Mouse (Mus musculus): ENCODE data around the gene Ttc41.
"Not testable (repeated sequence)": the region's sequence is repeated elsewhere in the genome, so short reads cannot be mapped to it uniquely, and the experiment has no call there.

Gene Ttc41

DNA sequence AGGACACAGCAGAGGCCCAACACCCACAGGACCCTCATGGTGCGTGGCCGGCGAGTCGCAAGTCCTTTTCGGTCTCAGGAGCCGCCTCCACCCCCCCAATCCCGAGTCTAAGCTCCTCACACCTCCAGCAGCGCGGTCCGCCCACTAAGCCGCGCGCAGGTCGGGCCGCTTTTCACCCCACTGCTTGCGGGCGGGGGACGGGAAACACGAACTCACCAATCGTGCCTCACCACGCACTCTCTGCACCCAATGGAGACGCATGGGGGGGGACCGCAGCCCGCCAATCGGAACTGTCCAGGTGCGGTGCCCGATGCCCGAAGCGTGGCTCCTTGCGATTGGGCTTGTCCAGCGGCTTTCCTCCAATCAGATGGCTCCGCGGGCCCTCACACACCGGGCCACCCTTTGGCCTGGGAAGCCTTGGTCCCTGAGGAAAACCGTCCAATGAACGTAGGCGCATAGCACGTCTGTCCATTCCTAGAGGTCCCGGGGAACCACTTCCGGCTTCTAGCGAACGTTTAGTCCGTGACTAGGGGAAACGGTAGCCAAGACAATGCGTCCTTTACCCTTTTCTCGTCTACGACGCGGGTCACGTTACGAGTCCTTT, at the start of gene Ttc41, which contains the start of gene Hsp90b1:
Ttc41 (plus strand) TSS at position 494 of the 604 bp plus-strand sequence.
Hsp90b1 (minus strand) TSS at position 192 of the 604 bp plus-strand sequence.
- DNase-seq (ENCODE audit: low spot score) = peak; percentile 93

DNA sequence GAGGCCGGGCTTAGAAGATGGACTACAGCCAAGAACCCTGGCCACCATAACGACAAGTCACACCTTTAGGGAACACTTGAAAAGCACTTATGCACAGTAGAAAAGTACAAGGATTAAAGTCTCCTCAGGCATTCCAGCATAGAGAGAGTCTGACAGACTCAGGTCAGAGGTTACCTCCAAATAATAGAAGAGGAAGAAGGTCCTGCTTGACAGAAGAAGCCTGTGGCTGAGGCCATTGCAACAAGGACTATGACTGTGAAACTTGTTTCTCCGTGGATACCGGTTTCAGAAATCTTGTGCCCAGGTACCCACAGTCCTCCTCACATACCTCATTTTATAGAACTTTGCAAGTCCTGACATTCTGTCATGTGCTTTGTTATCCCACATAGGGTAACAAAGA, 35.1 kb upstream of the Ttc41 start:
- not testable (repeated sequence) for DNase-seq (ENCODE audit: low spot score)

DNA sequence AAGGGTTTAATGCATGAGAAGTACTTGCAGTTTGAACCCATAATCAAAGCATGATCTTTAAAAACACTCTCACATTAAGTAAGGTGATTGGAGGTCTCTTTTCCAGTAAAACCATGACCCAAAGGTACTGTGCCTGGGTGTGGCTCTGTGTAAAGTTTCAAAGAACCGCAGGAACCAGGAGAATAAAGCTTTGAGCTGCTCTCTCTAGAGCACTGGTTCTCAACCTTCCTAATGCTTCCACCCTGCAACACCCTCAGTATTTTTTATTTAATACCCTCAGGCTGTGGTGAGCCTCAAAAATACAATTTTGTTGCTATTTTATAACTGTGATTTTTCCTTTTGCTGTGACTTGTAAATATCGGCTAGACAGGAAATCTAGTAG, 20.8 kb upstream of the Ttc41 start:
- DNase-seq (ENCODE audit: low spot score) = not testable (repeated sequence)

DNA sequence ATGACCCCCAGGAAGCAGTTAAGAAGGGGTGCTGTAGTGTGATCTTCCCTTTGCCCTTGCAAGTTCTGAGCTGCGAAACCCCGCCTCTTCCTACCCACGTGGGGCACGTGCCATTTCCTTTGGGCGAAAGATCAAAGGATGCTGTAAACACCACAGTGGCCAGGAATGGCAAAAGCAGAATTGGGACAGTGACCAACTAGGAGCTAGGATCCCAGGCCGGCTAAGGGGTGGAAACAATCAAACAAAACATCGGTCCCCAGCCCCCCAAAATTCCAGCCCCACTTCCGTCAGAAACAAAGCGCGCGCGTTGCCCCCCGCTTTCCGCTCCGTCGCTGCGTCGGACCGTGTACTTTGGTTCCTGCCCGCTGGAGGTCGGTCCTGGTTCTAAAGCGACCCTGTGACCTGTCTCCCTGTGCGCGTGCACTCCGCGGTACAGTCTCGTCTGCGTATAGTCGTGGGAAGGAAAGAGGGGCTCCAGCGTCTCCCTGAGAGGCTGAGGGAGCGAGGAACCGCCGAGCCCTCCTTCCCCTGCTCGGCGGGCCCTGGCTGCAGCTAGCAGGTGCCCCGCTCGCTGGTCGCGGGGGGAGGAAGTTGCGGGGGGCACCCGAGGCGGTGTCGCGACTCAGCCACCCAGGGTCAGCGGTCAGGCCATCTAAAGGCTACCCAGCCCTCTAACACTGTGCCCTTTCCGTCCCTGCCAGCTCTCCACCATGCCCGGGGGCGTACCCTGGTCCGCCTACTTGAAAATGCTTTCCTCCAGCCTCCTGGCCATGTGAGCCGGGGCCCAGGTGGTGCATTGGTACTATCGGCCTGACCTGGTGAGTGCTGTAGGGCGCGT, 20.2 kb upstream of the Ttc41 start:
- DNase-seq (ENCODE audit: low spot score) = peak; percentile 63

DNA sequence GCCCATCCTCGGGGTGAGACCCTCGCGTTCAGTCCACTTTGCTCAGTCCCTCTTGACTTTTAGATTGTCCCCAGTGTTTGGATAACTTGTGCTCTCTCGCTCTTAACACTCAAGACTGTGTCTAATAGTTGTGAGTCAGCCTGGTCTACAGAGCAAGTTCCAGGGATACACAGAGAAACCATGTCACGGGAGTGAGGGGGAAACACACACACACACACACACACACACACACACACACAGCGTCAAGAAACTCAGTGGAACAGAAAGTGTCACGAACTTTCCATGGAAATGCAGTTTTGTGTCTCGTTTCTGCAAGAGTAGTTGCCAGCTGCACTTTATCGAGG, 19.6 kb upstream of the Ttc41 start:
- not testable (repeated sequence) for DNase-seq (ENCODE audit: low spot score)

DNA sequence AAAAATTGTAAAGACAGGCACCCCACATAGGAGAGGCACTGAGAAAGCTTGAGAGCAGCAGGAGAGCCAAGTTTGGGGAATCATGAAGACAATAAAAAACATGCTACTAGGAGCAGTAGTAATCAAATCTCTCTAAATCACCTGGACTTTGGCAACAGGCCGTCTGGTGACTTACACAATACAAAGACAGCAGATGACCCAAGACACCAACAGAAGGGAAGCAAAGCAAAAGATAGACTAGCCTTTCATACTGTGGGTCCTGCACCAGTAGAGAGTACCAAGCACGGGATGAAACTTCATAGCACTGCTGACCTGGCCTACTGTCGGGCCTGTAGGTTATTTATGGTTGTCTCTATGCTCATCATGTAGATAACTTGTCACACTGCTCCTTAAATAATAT, 5.4 kb upstream of the Ttc41 start:
- DNase-seq (ENCODE audit: low spot score) = no peak

DNA sequence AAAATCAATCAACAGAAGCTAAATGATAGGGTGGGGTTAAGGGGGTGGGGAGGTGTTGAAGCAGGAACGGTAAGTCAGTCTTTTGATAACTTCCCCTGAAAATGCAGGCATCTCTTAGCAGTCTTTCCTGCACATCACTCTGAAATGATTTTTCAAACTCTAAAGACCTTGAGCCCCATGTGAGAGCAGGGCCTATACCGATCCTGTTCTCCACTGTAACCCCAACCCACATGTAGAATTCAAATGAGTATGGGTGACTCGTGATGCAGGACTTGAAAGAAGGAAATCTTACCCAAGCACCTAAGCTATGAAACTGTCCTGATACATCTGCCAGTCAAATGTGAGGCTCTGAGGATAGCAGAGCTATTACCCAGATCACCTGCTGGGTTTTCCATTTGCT, 4.6 kb upstream of the Ttc41 start:
- no peak for DNase-seq (ENCODE audit: low spot score)

DNA sequence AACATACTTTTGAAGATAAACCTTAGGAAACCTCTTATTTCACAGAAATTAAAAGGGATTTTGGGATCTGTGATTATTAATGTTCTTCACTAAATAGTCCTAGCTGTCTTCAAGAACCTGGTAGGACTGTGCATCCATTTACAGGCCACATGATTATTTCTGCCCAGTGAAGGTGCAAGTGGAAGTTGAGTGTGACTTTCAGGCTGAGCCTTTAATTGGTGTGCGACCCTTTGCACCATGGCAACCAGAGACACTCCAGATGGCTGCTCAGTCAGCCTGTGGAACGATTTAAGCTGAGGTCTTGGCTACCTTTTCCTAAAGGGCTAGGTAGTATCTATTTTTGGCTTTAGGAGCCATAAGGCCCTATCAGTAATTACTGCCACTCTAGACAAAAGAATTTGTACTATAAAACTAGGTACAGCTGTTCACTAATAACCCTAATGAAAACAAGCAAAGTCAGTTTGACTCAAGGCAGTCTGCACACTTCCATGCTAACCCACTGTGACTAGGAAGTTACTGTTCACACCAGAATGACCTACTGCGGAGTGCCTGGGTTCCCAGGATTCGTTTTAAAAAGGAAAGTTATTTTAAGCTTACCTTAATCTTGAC, 3.2 kb upstream of the Ttc41 start:
- DNase-seq (ENCODE audit: low spot score) = no peak

DNA sequence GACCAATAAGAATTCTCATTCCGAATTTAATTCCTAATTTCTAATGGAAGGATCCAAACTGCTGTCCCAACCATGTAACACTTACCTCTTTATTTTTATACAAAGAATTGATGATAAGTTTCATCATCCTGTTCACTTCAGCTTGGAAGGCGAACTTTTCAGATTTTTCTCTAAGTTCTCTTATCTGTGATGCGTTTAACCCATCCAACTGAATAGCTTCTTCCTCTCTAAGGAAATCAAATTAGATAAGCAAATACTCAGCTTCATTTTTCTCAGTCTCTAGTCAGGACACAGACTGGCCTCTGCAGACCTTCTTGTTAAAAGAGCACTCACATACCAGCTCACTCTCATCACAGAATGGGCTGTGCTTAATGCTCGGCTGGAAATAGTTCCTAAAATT, 2.2 kb upstream of the Ttc41 start:
- DNase-seq (ENCODE audit: low spot score) = no peak

DNA sequence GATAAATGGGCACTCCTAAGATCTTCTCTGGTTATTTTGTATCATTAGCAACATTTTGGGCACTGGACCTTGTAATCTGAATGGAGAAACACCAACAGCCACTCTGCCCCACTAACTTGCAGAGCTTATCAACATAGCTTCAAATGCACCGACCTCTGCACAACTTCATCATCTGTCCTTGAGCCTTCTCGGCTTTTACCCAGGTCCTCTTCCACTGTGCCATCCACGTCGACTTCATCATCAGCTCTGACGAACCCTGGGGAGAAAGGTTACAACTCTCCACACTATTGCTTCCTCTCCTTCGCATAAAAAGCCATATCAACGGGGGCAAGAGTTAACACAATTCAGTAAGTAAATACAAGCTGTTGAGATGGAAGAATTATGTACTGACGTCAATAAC, 1.5 kb upstream of the Ttc41 start:
- DNase-seq (ENCODE audit: low spot score) = no peak

DNA sequence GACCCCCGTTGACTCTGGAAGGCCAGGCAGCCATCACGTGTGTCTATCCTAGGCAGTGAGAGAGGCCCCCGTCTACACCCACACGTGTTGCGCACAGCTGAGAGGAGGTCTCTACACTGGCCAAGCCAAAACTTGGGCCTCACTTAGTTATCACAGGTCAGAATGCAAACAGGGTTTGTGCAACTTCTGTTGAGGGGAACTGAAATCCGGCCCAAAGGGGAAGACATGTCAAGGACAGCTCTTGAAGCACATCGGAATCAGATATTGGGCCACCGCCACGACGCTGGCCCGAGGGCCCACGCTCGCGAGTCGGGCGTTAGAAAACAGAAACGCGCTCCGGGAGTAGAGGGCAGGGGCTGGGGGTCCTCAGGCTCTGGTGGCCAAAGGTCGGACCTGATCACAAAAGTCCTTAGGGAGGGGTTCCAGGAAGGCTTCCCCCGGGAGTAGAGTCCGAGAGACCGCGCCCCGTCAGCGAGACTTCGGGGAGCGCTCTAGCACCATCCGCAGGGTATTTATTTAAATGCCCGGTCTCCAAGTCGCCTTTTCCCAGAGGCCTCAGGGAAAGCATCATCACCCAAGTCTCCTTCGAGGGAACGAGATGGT, 921 bp upstream of the Ttc41 start:
- DNase-seq (ENCODE audit: low spot score) = peak; percentile 6

DNA sequence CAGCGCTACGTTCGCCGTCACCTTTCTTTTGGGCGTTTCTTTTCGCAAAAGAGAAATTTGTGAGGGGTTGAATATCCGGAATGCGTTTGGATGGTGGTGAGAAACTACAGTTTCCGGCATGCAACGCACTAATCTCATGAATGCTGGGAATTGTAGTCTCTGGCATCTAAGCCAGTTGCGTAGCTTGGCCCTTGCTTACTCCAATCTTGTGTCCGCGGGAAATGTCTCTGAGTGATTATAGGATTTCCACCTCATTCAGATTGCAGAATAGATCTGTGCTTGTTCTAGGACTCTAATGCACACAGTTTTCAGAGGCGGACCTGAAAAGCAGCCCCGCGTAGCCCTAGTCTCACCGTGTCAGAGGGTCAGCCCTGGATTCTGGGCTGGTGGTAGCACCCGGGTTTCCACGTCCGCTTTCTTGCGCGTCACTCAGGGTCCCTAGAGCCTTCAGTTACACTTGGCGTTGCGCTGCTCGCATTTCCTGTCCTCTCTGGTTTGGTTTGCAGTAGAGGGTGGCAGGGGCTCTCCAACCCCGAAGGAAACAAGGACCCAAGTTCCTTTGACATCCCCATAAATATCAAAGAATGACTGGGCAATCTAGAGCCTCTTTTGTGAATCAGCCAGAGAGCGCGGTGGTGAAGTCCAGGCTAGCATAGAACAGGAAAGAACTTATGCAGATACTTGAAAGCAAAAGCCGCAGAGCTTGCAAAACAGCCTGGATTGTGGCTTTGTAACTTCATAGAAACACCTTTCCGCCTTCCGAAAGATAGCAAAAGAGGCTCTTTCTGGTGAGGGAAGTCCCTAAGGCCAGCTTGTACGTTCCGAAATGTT, 526 bp downstream of the Ttc41 start:
- DNase-seq (ENCODE audit: low spot score) = peak; percentile 66

DNA sequence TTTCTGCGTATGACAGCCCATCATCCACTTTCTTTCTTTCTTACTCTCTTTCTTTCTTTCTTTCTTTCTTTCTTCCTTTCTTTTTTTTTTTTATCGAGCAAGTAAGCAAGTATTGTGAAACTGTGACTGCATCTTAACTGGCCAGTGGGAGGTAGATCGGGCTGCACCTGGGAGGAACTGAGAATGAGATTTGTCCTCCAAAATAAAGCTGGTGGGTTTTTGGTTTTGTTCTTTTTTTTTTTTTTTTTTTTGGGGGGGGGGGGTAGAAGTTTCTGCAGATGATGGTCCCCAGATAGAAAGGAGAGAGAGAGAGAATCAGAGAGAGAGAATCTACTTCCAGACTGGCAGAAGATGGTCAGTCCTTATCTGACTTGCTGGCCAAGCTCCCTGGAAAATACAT, 1.5 kb downstream of the Ttc41 start:
- DNase-seq (ENCODE audit: low spot score) = no peak

DNA sequence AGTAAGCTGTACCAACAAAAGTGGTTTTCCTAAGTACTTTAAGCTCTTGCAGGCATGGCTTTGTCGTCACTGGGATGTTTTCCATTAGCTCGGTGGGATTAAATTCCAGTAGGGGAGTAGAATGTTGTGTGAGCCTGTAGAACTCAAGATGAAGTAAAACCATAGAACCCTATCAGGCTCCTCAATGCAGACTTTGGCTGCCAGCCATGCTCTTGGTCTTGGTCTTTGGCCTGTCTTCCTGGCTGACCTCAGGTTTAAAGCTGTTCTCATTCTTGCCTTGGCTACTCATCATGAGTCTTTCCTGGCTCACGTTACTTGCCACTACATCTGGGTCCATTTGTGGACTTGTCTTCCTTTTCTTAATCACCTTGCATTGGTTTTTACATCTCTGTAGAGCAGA, 6.5 kb downstream of the Ttc41 start:
- no peak for DNase-seq (ENCODE audit: low spot score)

DNA sequence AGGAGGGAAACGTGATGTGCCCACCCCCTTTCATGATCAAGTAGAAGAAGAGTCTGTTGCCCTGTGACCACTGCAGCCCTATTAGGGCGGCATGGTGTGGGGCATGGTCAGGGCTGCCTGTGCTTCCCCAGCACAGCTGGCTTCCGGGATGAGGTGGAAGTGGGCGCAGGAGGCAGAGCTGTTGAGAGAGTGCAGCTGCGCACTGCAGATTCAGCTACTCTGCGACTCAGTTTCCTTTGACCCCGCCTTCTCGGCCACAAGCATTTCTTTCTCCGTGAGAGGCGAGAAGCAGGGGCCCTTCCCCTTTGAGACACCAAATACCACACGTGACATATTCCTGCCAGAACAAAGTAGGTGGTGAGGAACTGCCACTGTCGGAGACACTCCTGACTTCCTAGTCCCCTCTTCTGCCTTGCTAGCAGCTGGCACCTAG, 22.0 kb downstream of the Ttc41 start:
- no peak for DNase-seq (ENCODE audit: low spot score)

DNA sequence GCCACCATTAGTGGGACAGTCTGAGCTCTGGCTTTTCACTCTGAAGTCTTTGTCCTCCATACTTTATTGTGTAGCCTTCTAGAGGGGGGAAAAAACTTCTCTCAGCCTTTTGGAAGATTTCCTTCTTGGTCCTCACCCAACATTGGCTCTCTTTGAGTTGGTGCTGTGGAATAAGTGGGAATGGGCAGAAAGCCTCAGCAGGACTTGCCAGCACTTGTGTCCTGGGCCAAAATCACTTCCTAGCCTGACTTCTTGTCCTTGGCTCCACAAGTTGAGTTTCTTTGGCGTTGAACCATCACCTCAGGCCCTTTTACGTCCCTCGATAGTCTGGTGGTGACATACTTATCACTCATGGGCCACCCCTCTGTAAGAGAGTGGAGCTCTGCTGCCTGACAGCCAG, 22.6 kb downstream of the Ttc41 start:
- DNase-seq (ENCODE audit: low spot score) = no peak

DNA sequence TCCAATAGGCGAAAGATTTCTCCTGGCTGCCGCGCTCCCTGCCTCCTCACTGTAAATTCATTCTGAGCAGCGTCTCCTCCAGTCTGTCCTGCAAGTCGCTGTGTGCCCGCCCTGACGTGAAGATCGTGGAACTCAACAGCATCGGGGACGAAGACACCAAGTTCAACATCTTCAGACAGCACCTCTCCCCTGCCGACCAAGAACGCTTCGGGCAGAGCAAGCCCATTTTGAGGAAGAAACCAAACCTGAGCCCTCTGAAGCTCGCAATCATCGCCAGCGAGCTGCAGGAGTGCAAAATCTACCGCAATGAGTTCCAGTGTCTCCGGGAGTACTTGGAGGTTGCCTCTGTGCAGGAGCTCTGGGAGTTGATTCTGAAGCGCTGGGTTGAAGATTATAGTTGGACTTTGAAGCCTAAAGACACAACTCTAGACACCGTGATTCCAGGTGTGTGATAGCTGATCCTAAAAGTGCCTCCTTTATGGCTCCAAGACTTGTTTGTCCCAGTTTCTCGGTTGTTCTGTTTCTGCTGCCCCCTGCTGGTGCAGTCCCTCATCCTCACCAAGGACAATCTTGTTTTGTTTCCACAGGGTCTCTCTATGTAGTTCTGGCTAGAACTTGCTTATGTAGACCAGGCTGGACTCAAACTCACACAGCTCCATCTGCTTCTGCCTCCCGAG, 25.4 kb downstream of the Ttc41 start:
- DNase-seq (ENCODE audit: low spot score) = peak; percentile 75

DNA sequence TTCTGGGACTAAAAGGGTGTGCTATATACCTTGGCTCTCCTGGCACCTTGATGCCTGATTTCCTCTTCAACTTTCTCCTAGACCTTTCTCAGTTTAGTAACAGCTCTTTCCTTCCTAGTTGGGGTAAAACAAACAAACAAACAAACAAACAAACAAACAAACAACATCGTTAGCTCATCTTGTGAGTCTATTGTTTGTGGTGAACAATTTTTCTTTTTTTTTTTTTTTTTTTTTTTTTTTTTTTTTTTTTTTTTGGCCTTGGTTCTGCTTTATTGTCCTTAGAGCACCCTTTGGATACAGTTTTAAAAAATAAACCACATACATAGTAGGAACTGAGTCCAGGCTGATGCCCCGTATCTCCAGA, 25.9 kb downstream of the Ttc41 start:
- no peak for DNase-seq (ENCODE audit: low spot score)

DNA sequence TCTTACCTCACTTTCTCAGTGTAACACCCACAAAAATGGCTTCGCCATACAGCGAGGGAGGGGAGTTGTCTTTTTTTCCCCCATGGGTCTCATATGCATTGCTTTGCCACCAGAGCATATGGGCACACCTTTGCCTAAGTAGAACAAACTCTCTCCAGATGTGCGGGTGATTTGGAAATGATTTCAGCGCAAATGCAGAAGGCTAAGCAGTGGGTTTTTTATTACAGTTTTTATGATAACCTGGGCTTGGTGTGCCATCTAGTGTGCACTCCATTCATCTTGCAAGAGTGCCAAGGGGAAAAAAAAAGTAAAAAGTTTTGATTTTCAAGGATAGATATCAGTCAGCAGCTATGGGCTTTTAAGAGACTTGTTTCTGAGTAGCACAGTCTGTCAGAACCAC, 29.4 kb downstream of the Ttc41 start:
- DNase-seq (ENCODE audit: low spot score) = no peak

DNA sequence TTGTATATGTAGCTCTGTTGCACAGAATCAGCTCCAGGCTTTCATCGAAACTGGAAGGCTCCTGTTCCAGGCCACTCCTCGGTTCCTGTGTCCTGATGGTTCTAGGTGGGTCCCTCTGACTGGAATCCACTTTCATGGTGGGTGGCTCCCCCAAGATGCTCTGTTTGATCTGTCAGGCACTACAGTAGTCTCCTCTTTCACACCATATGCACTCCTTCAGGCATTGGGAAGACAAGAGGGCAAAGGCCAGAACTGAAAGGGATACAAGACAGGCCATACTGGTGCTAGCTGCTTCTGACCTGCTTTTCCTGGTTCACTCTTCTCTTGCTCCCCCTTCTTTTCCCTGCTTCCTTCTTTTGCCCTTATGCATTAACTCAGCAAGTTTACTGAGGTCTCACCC, 37.3 kb downstream of the Ttc41 start:
- no peak for DNase-seq (ENCODE audit: low spot score)

DNA sequence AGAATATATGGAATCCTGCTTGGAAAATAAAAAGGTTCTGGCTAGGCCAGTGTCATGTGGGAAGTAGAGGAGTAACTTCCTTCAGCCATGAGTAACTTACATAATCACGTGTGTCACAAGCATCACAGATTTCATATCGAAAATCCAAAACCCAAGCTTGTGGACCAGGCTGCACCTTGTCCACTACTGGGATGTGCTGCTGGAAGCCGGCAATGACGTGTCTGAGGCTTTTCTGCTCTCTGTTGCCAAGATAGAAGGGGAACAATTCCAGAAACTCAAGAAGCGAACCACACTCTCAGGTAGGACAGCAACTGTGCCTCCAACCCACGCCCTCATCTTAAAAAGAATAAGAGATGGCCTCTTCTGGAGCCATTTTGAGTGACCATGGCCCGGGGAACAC, 38.7 kb downstream of the Ttc41 start:
- DNase-seq (ENCODE audit: low spot score) = no peak

All from ovary, postnatal 10 days (tissue).